Mouse (Mus musculus) erythroblast, embryonic 14.5 days (primary cell): Measurements from ENCODE around the gene Slc26a9.

Experiments used
- GATA1 ChIP-seq: IDR thresholded peaks from 2 replicates; pipeline ENCODE4 v1.6.1; 2012; ENCODE audit warnings: low read length, inconsistent platforms, mixed read lengths
- TAL1 ChIP-seq: IDR thresholded peaks from 3 replicates; pipeline ENCODE4 v1.6.1; 2012; ENCODE audit warnings: low read length, inconsistent platforms, mixed read lengths

DNA sequence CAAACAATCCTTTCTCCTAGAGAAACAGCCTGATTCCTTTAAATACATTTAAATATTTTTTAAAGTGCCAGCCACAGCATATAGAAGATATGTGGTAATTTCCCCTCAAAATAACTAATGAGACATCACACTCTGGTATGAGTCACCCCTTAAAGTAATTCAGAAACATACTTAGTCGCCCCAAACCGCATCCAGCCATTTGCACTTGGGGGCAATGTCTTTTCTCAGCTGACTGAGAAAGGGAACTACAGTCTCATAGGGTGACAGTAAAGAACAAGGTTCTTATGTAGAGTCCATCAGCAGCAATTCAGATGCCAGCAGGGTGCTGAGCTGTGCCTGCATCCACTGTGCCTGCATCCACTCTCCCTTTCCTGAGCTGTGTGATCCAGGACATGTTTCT is 40.3 kb upstream of the Slc26a9 start:
- no peak for TF ChIP-seq TAL1
- no peak for TF ChIP-seq GATA1
